Mouse (Mus musculus) intestine, embryonic 15.5 days (tissue): ENCODE data around the gene Prkaca. TPM values are rescaled to one million over a fixed set of nuclear protein-coding genes. Genes with fewer than 3 reads are reported as not detected.
A peak's percentile ranks its signal among the peaks of the same experiment; 100 is the strongest.
"Not testable (repeated sequence)": the region's sequence is repeated elsewhere in the genome, so short reads cannot be mapped to it uniquely, and the experiment has no call there.

Experiments
- ATAC-seq: fragments of 200-750 bp; cut with Nextera tagmentation; 2 replicates; pipeline ENCODE4 v1.8.0; 2017; ENCODE audit warnings: moderate TSS enrichment, moderate library complexity
- H3K27ac ChIP-seq: fragments of 300-500 bp; sonication (generic); 2 replicates; pipeline ENCODE4 v1.5.1; 2015; ENCODE audit warnings: mild to moderate bottlenecking, inconsistent platforms
- H3K27me3 ChIP-seq: fragments of 300-500 bp; sonication (generic); replicated peaks from 2 replicates; pipeline ENCODE4 v1.6.1; 2015; ENCODE audit warnings: inconsistent platforms
- H3K36me3 ChIP-seq: fragments of 300-500 bp; sonication (generic); 2 replicates; pipeline ENCODE4 v1.6.1; 2015; ENCODE audit warnings: inconsistent platforms
- H3K4me1 ChIP-seq: fragments of 300-500 bp; sonication (generic); replicated peaks from 2 replicates; pipeline ENCODE4 v1.6.1; 2015; ENCODE audit warnings: inconsistent platforms
- H3K4me2 ChIP-seq: fragments of 300-500 bp; sonication (generic); replicated peaks from 2 replicates; pipeline ENCODE4 v1.6.1; 2015; ENCODE audit warnings: mild to moderate bottlenecking, inconsistent platforms
- H3K4me3 ChIP-seq: fragments of 300-500 bp; sonication (generic); replicated peaks from 2 replicates; pipeline ENCODE4 v1.5.1; 2015; ENCODE audit warnings: inconsistent platforms
- H3K9ac ChIP-seq: fragments of 300-500 bp; sonication (generic); 2 replicates; pipeline ENCODE4 v1.6.1; 2015; ENCODE audit warnings: inconsistent platforms
- H3K9me3 ChIP-seq: fragments of 300-500 bp; sonication (generic); 2 replicates; pipeline ENCODE4 v1.6.1; 2016; ENCODE audit warnings: inconsistent platforms
- WGBS: fragments of 180-500 bp; shearing (Covaris S2); methylation state at CpG from one replicate; pipeline ENCODE4 v1.1.7; 2015; 5-methylcytosine and 5-hydroxymethylcytosine counted together
- polyA plus RNA-seq: library from polyadenylated mRNA; unstranded; fragments of >200 nt; fragmentation: Nextera tagmentation; extraction: Ambion mirVana; gene quantifications from 2 replicates; pipeline ENCODE4 v1.2.1, GENCODE M21; 2015

Gene Prkaca
- polyA plus RNA-seq, 1 experiment from 2014 or later, result 121 TPM

- H3K9ac ChIP-seq, result no peak overlapping the region
Observed at GRCm38 (mm10) chr8:83977646-83978045, 4.9 kb downstream of the Prkaca start.

GRCm38 (mm10) chr8:83978200-83978599 is 5.4 kb downstream of the Prkaca start:
- peaks cover 18% of the 10 kb centered on the region for H3K36me3 ChIP-seq
- no peak overlapping the region for H3K27ac ChIP-seq
- H3K4me3 ChIP-seq, result no peak overlapping the region
- no peaks in the 10 kb centered on the region for H3K27me3 ChIP-seq
- no peak for ATAC-seq
- no peaks in the 10 kb centered on the region for H3K9me3 ChIP-seq
- H3K4me2 ChIP-seq, result no peak overlapping the region
- H3K9ac ChIP-seq, result no peak overlapping the region
- peaks cover 30% of the 10 kb centered on the region for H3K4me1 ChIP-seq
- WGBS, result 62% methylated on average over 9 of the region's 9 CpGs

More at GRCm38 (mm10) chr8:83977646-83978045, 4.9 kb downstream of the Prkaca start:
- ATAC-seq, result no peak
- H3K27ac ChIP-seq, result no peak overlapping the region
- peak overlapping the region; percentile 22; the same call in 1 of the 2 replicates for H3K4me2 ChIP-seq
- no peak overlapping the region for H3K4me3 ChIP-seq
- peaks cover 30% of the 10 kb centered on the region for H3K4me1 ChIP-seq
- H3K9me3 ChIP-seq, result no peaks in the 10 kb centered on the region
- WGBS, result 45% methylated on average over 6 of the region's 6 CpGs
- H3K36me3 ChIP-seq, result peaks cover 17% of the 10 kb centered on the region
- H3K27me3 ChIP-seq, result no peaks in the 10 kb centered on the region

- no peak overlapping the region for H3K4me2 ChIP-seq
- H3K4me1 ChIP-seq, result peaks cover 16% of the 10 kb centered on the region
- H3K9me3 ChIP-seq, result no peaks in the 10 kb centered on the region
- H3K4me3 ChIP-seq, result no peak overlapping the region
- 96% methylated on average over 1 of the region's 1 CpGs for WGBS
- ATAC-seq, result no peak
- no peak overlapping the region for H3K27ac ChIP-seq
- peaks cover 31% of the 10 kb centered on the region for H3K36me3 ChIP-seq
- H3K9ac ChIP-seq, result no peak overlapping the region
- no peaks in the 10 kb centered on the region for H3K27me3 ChIP-seq
Observed at GRCm38 (mm10) chr8:83980250-83980649, 7.5 kb downstream of the Prkaca start.

- ATAC-seq, result no peak
- H3K4me1 ChIP-seq, result peaks cover 16% of the 10 kb centered on the region
- no peaks in the 10 kb centered on the region for H3K9me3 ChIP-seq
- H3K27me3 ChIP-seq, result no peaks in the 10 kb centered on the region
- H3K36me3 ChIP-seq, result peaks cover 31% of the 10 kb centered on the region
- 77% methylated on average over 8 of the region's 8 CpGs for WGBS
- H3K27ac ChIP-seq, result no peak overlapping the region
- H3K4me2 ChIP-seq, result no peak overlapping the region
- no peak overlapping the region for H3K4me3 ChIP-seq
- H3K9ac ChIP-seq, result no peak overlapping the region
Observed at GRCm38 (mm10) chr8:83980845-83981244, 8.1 kb downstream of the Prkaca start.

GRCm38 (mm10) chr8:83981533-83981932 is 8.7 kb downstream of the Prkaca start:
- H3K27ac ChIP-seq, result no peak overlapping the region
- H3K36me3 ChIP-seq, result peaks cover 36% of the 10 kb centered on the region
- H3K27me3 ChIP-seq, result no peaks in the 10 kb centered on the region
- no peak for ATAC-seq
- WGBS, result 96% methylated on average over 7 of the region's 7 CpGs
- no peak overlapping the region for H3K9ac ChIP-seq
- peaks cover 14% of the 10 kb centered on the region for H3K4me1 ChIP-seq
- H3K4me3 ChIP-seq, result no peak overlapping the region
- H3K4me2 ChIP-seq, result no peak overlapping the region
- no peaks in the 10 kb centered on the region for H3K9me3 ChIP-seq

GRCm38 (mm10) chr8:83982449-83982848 is 9.7 kb downstream of the Prkaca start:
- no peak for ATAC-seq
- H3K36me3 ChIP-seq, result peaks cover 43% of the 10 kb centered on the region
- H3K9me3 ChIP-seq, result no peaks in the 10 kb centered on the region
- H3K27me3 ChIP-seq, result no peaks in the 10 kb centered on the region
- no peak overlapping the region for H3K4me2 ChIP-seq
- peaks cover 6% of the 10 kb centered on the region for H3K4me1 ChIP-seq
- no peak overlapping the region for H3K9ac ChIP-seq
- 78% methylated on average over 4 of the region's 4 CpGs for WGBS
- H3K4me3 ChIP-seq, result no peak overlapping the region
- H3K27ac ChIP-seq, result no peak overlapping the region

GRCm38 (mm10) chr8:83983222-83983621 is 10.4 kb downstream of the Prkaca start:
- H3K4me2 ChIP-seq, H3K9me3 ChIP-seq, H3K9ac ChIP-seq, H3K27ac ChIP-seq, H3K27me3 ChIP-seq, H3K4me3 ChIP-seq, ATAC-seq, H3K4me1 ChIP-seq: not testable (repeated sequence)
- WGBS, result 99% methylated on average over 2 of the region's 2 CpGs
- peaks cover 46% of the 10 kb centered on the region for H3K36me3 ChIP-seq

- Histone ChIP-seq H3K4me1 (no peaks in the 10 kb centered on the region), H3K9ac (0 out of 2 replicates have a peak overlapping the region, but pooled peaks have one; percentile 13), H3K27me3 (no peaks in the 10 kb centered on the region), H3K9me3 (no peaks in the 10 kb centered on the region), H3K4me2 (no peak overlapping the region), H3K36me3 (peaks cover 28% of the 10 kb centered on the region), H3K4me3 (no peak overlapping the region), H3K27ac (no peak overlapping the region)
- ATAC-seq, result no peak
- WGBS, result 88% methylated on average over 7 of the region's 7 CpGs
Observed at GRCm38 (mm10) chr8:83989243-83989642, 16.4 kb downstream of the Prkaca start.

- no peaks in the 10 kb centered on the region for H3K27me3 ChIP-seq
- ATAC-seq, result no peak
- H3K36me3 ChIP-seq, result peaks cover 22% of the 10 kb centered on the region
- H3K9ac ChIP-seq, result no peak overlapping the region
- no peak overlapping the region for H3K4me2 ChIP-seq
- 94% methylated on average over 14 of the region's 14 CpGs for WGBS
- no peak overlapping the region for H3K4me3 ChIP-seq
- no peaks in the 10 kb centered on the region for H3K4me1 ChIP-seq
- no peak overlapping the region for H3K27ac ChIP-seq
- no peaks in the 10 kb centered on the region for H3K9me3 ChIP-seq
Observed at GRCm38 (mm10) chr8:83990170-83990569, 17.4 kb downstream of the Prkaca start.

GRCm38 (mm10) chr8:83992488-83992887 is 19.7 kb downstream of the Prkaca start:
- Histone ChIP-seq H3K9me3 (no peaks in the 10 kb centered on the region), H3K4me1 (0 out of 2 replicates have a peak, but pooled peaks cover 3% of the 10 kb centered on the region), H3K27me3 (no peaks in the 10 kb centered on the region), H3K36me3 (peaks cover 10% of the 10 kb centered on the region), H3K4me3 (no peak overlapping the region), H3K4me2 (no peak overlapping the region), H3K9ac (no peak overlapping the region), H3K27ac (no peak overlapping the region)
- no peak for ATAC-seq
- 88% methylated on average over 2 of the region's 2 CpGs for WGBS

- no peak for ATAC-seq
- H3K4me1 ChIP-seq, result peaks cover 6% of the 10 kb centered on the region
- peaks cover 7% of the 10 kb centered on the region; the same call in 1 of the 2 replicates for H3K36me3 ChIP-seq
- H3K4me2 ChIP-seq, result no peak overlapping the region
- H3K9ac ChIP-seq, result no peak overlapping the region
- WGBS, result 90% methylated on average over 3 of the region's 3 CpGs
- H3K27me3 ChIP-seq, result no peaks in the 10 kb centered on the region
- H3K27ac ChIP-seq, result no peak overlapping the region
- H3K4me3 ChIP-seq, result no peak overlapping the region
- no peaks in the 10 kb centered on the region for H3K9me3 ChIP-seq
Observed at GRCm38 (mm10) chr8:83994030-83994429, 21.2 kb downstream of the Prkaca start.

- Histone ChIP-seq H3K4me3 (0 out of 2 replicates have a peak overlapping the region, but pooled peaks have one; percentile 78), H3K4me1 (peaks cover 15% of the 10 kb centered on the region), H3K27me3 (no peaks in the 10 kb centered on the region), H3K27ac (no peak overlapping the region), H3K4me2 (peak overlapping the region; percentile 94), H3K9me3 (no peaks in the 10 kb centered on the region), H3K36me3 (peaks cover 4% of the 10 kb centered on the region), H3K9ac (no peak overlapping the region)
- WGBS, result 24% methylated on average over 12 of the region's 12 CpGs
- no peak for ATAC-seq
Observed at GRCm38 (mm10) chr8:83995973-83996372, 23.2 kb downstream of the Prkaca start.
